Mouse (Mus musculus): ENCODE measurements around the gene Oas1f.

- no peak for TF ChIP-seq POLR2A (IDR thresholded peaks at IDR 0.05; ENCODE audit: extremely low read depth, insufficient read depth, low read length)
- no peak for TF ChIP-seq CTCF (IDR thresholded peaks at IDR 0.05; ENCODE audit: low read depth, low read length)
Measured at GRCm38 (mm10) chr5:120898307-120898706, 51.1 kb downstream of the Oas1f start.

All from liver, adult 2 months (tissue).